Mouse (Mus musculus): ENCODE data around the gene Mrps5. TPM values are rescaled to one million over a fixed set of nuclear protein-coding genes. Genes with fewer than 3 reads are reported as not detected.
"Not testable (repeated sequence)": the region's sequence is repeated elsewhere in the genome, so short reads cannot be mapped to it uniquely, and the experiment has no call there.

Gene Mrps5
- polyA plus RNA-seq, 1 experiment from 2014 or later, result 132 TPM

DNA sequence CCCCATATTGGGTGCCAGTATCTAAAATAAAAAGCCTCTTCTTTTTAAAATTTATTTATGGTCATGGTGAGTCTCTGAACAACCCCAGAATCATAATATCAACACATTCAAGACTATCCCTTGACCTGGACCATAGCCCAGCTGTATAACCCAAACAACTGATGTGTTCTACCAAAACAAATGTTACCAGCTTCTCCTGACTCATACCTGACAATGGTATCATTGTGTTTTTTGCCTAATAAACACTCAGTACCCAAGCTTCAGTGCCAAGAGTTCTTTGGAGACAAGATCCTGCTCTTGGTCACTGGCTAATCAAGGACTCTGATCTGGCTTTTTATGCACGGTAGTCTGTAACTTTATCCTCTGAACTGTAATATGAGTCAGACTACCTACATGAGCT lies 13.7 kb upstream of the Mrps5 start:
- 36% methylated on average over 1 of the region's 1 CpGs for WGBS
- no peaks in the 10 kb centered on the region for H3K4me1 ChIP-seq (replicated peaks)
- H3K9ac ChIP-seq, result no peak overlapping the region
- peaks cover 18% of the 10 kb centered on the region; the same call in 1 of the 2 replicates for H3K36me3 ChIP-seq
- no peaks in the 10 kb centered on the region for H3K9me3 ChIP-seq (replicated peaks)
- ATAC-seq (replicated peaks; ENCODE audit: insufficient number of reproducible peaks, insufficient read depth, low FRiP score, low read depth), result no peak
- H3K4me3 ChIP-seq, result no peak overlapping the region
- no peak overlapping the region for H3K4me2 ChIP-seq
- no peak overlapping the region for H3K27ac ChIP-seq
- no peaks in the 10 kb centered on the region; the same call in 1 of the 2 replicates for H3K27me3 ChIP-seq

DNA sequence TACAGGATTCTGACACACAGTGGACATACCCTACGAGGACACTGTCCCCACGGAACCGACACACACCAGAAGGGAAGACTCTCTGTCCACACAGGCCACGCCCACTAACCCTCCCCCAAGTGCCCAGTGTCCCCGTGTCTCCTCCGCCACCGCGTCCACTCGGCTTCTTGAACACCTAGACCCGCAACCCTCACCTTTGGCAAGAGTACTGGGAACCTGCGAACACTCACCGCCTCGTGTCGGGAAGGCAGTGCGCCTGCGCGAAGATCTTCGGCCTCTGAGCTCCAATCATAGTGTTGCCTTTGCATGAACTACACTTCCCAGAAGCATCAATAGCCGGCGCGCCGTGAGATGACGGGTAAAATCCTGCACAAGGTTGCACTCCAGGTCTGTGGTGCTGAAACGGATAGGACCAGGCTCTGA lies 2.6 kb upstream of the Mrps5 start:
- 0% methylated on average over 24 of the region's 24 CpGs for whole genome bisulfite sequencing
- ATAC-seq (replicated peaks; ENCODE audit: insufficient number of reproducible peaks, insufficient read depth, low FRiP score, low read depth), result peak; percentile 79
- no peaks in the 10 kb centered on the region for H3K27me3 ChIP-seq
- H3K4me1 ChIP-seq (replicated peaks), result peaks cover 15% of the 10 kb centered on the region
- no peaks in the 10 kb centered on the region for H3K9me3 ChIP-seq (replicated peaks)
- no peaks in the 10 kb centered on the region for H3K36me3 ChIP-seq
- peak overlapping the region; percentile 64 for H3K9ac ChIP-seq
- H3K27ac ChIP-seq, result no peak overlapping the region
- H3K4me3 ChIP-seq, result peak overlapping the region; percentile 69
- H3K4me2 ChIP-seq, result peak overlapping the region; percentile 89

DNA sequence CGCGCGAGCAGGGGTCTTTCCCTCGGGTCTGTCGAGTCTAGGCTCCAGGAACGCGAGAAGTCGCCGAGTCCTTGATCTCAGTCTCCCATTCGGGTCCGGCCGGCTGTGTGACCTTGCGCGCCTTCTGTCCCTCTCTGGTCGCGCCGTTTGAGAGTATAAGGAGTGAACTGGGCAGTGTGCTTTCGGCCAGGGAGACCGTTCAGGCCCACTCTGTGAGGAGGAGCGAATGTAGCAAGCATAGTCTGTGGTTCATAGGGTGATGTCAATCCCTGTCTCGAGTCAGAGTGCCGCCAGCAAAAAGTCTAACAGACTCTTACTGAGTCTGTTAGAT lies 457 bp downstream of the Mrps5 start:
- Histone ChIP-seq H3K9ac (peak overlapping the region; percentile 84), H3K9me3 (replicated peaks) (no peaks in the 10 kb centered on the region), H3K4me2 (peak overlapping the region; percentile 70), H3K36me3 (peaks cover 10% of the 10 kb centered on the region; the same call in 1 of the 2 replicates), H3K27ac (peak overlapping the region; percentile 90), H3K4me1 (replicated peaks) (peaks cover 23% of the 10 kb centered on the region), H3K4me3 (peak overlapping the region; percentile 75), H3K27me3 (no peaks in the 10 kb centered on the region)
- peak; percentile 7; the same call in 1 of the 2 replicates for ATAC-seq (replicated peaks; ENCODE audit: insufficient number of reproducible peaks, insufficient read depth, low FRiP score, low read depth)
- under 1% methylated on average over 22 of the region's 22 CpGs for WGBS

DNA sequence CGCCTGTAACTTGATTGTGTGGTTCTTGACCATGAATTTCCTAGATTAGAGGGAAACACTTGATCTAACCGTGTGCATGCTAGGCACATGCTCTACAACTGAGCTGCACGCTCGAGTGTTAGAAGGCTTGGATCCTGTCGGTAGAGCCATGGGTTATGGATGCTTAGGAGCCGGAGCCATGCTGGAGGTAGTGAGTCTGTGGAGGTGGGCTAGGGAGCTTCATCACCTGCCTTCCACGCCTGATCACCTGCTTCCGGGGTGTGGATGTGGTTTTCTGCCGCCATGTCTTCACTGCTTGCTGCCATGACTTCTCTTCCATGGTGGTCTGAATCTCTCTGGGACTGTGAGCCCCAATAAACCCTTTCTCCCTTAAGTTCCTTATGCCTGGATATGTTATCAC lies 1.9 kb downstream of the Mrps5 start:
- no peak overlapping the region for H3K4me2 ChIP-seq
- H3K4me1 ChIP-seq (replicated peaks), result peaks cover 21% of the 10 kb centered on the region
- no peaks in the 10 kb centered on the region for H3K27me3 ChIP-seq
- H3K9ac ChIP-seq, result no peak overlapping the region
- no peak for ATAC-seq (replicated peaks; ENCODE audit: insufficient number of reproducible peaks, insufficient read depth, low FRiP score, low read depth)
- H3K4me3 ChIP-seq, result no peak overlapping the region
- no peak overlapping the region for H3K27ac ChIP-seq
- WGBS, result 93% methylated on average over 9 of the region's 9 CpGs
- no peaks in the 10 kb centered on the region for H3K9me3 ChIP-seq (replicated peaks)
- H3K36me3 ChIP-seq, result peaks cover 19% of the 10 kb centered on the region

DNA sequence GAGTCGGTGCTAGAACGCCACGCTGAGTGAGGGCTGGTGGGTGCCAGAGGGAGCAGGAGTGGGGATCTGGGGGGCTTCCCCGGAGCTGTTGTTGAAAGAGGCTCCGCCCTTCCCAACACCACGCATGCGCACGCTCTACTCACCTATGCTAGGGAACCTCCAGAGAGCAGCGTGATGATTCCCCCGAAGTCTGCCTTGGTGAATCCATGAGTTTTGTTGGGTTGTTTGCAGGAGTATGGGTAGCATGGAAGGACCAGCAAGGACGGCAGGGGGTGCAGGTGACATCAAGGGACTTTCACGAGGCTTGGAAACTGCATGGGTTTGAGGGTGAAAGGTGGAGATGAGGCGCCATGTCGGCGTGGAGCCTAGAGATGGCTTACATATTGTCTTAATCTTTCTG lies 3.2 kb downstream of the Mrps5 start:
- Histone ChIP-seq H3K27me3 (no peaks in the 10 kb centered on the region), H3K27ac (peak overlapping the region; percentile 35; the same call in 1 of the 2 replicates), H3K9me3 (replicated peaks) (no peaks in the 10 kb centered on the region), H3K9ac (0 out of 2 replicates have a peak overlapping the region, but pooled peaks have one; percentile 2), H3K4me2 (peak overlapping the region; percentile 24), H3K36me3 (peaks cover 32% of the 10 kb centered on the region), H3K4me3 (no peak overlapping the region), H3K4me1 (replicated peaks) (peaks cover 15% of the 10 kb centered on the region)
- no peak for ATAC-seq (replicated peaks; ENCODE audit: insufficient number of reproducible peaks, insufficient read depth, low FRiP score, low read depth)
- WGBS, result 66% methylated on average over 15 of the region's 15 CpGs

DNA sequence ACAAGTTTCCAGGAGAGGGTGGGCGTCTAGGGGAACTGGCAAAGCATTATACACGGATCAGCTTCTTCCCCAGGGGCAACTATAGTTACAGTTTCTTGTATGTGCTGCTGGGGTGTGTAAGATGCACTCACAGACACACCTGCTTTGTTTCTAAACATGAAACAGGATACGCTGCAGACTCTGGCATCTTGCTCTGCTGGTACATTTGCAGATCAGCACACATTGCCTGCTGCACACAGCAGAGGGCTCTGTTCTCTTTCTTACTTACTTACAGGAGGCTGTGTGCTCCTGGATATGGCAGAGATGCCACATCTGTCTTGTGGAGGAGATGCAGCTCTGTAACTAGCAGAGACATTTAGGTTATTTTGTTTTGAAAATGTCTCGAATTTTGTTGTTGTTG lies 3.8 kb downstream of the Mrps5 start:
- no peaks in the 10 kb centered on the region for H3K27me3 ChIP-seq
- peaks cover 15% of the 10 kb centered on the region for H3K4me1 ChIP-seq (replicated peaks)
- ATAC-seq (replicated peaks; ENCODE audit: insufficient number of reproducible peaks, insufficient read depth, low FRiP score, low read depth), result no peak
- H3K9me3 ChIP-seq (replicated peaks), result no peaks in the 10 kb centered on the region
- no peak overlapping the region for H3K9ac ChIP-seq
- no peak overlapping the region for H3K4me3 ChIP-seq
- H3K27ac ChIP-seq, result peak overlapping the region; percentile 35
- H3K36me3 ChIP-seq, result peaks cover 38% of the 10 kb centered on the region
- H3K4me2 ChIP-seq, result peak overlapping the region; percentile 24; the same call in 1 of the 2 replicates
- WGBS, result 67% methylated on average over 4 of the region's 4 CpGs

DNA sequence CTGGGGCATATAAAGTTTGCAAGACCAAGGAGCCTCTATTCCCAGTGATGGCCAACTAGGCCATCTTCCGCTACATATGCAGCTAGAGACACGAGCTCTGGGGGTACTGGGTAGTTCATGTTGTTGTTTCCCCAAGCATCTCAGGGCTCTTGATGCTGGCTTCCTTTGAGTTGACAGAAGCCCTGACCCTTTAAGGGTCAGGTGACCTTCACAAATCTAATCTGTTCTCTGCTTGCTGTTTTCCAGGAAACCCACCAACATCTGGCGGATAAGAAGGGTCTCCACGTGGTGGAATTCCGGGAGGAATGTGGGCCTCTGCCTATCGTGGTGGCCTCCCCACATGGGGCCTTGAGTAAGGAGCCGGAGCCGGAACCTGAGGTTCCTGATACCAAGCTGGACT lies 16.4 kb downstream of the Mrps5 start:
- WGBS, result 45% methylated on average over 6 of the region's 8 CpGs
- not testable (repeated sequence) for H3K4me2 ChIP-seq; H3K27ac ChIP-seq; H3K4me1 ChIP-seq (replicated peaks); H3K9ac ChIP-seq; H3K27me3 ChIP-seq; H3K4me3 ChIP-seq; H3K9me3 ChIP-seq (replicated peaks)
- peak; percentile 50 for ATAC-seq (replicated peaks; ENCODE audit: insufficient number of reproducible peaks, insufficient read depth, low FRiP score, low read depth)
- H3K36me3 ChIP-seq, result peaks cover 63% of the 10 kb centered on the region

DNA sequence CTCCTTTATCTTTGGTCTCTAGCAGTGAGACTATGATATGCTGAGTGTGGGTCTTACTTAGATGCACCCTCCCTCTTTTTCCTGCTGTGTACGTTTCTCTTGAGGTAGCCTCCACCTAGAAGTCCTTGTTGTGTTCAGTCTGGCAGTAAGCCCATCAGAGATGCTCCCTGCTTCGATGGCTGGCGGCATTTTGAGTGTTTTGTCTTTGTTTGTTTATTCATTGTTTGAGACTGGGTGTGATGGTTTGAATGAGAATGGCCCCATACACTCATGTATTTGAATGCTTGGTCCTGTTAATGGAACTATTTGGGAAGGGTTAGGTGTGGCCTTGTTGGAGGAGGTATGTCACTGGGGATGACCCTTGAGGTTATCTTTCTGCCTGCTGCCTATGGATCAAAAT lies 18.2 kb downstream of the Mrps5 start:
- Histone ChIP-seq H3K36me3 (peaks cover 47% of the 10 kb centered on the region), H3K9ac (no peak overlapping the region), H3K27me3 (no peaks in the 10 kb centered on the region), H3K4me3 (no peak overlapping the region), H3K27ac (no peak overlapping the region), H3K4me1 (replicated peaks) (peaks cover 7% of the 10 kb centered on the region), H3K4me2 (no peak overlapping the region), H3K9me3 (replicated peaks) (no peaks in the 10 kb centered on the region)
- 87% methylated on average over 3 of the region's 3 CpGs for WGBS
- ATAC-seq (replicated peaks; ENCODE audit: insufficient number of reproducible peaks, insufficient read depth, low FRiP score, low read depth), result no peak

DNA sequence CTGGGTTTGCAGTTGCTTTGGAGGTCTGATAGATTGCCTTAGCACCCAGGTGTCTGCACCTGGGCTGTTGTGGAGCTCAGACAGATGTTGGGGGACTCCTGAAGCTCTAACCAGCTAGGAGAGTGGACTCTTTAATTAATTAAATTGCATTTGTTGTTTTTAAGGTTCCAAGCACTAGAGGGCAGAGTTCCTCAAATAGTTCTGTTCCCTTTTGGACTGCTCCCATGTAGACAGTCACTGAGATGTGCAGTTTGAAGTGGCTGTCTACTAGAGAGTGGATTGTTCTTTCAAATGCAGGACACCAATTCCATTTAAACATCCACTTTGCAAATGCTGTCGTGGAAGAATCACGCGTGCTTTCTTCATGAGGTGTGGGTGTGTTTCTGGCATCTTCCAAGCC lies 21.2 kb downstream of the Mrps5 start:
- no peak for ATAC-seq (replicated peaks; ENCODE audit: insufficient number of reproducible peaks, insufficient read depth, low FRiP score, low read depth)
- Histone ChIP-seq H3K27me3 (no peaks in the 10 kb centered on the region), H3K36me3 (peaks cover 18% of the 10 kb centered on the region), H3K4me3 (no peak overlapping the region), H3K27ac (no peak overlapping the region), H3K4me2 (no peak overlapping the region), H3K4me1 (replicated peaks) (peaks cover 7% of the 10 kb centered on the region), H3K9me3 (replicated peaks) (no peaks in the 10 kb centered on the region), H3K9ac (no peak overlapping the region)
- WGBS, result 36% methylated on average over 3 of the region's 3 CpGs

DNA sequence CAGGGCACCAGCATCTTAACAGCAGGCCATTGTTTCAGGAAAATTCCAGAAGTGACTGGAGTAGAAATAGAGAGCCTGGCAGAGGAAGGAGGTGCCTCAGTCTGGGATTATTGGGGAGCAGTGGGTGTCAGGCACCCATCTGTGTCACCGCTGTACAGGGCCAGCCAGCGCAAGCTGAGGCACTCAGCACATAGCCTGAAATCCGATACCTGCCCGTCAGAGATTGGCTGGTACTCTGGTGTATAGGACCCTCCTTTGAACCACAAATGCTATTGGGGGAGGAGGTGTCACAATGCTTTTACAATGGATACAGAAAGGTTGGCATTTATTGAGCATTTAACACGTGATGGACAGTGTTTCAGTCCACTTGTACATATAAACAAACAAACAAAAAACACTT lies 22.0 kb downstream of the Mrps5 start:
- Histone ChIP-seq H3K27ac (no peak overlapping the region), H3K9ac (no peak overlapping the region), H3K4me2 (no peak overlapping the region), H3K4me3 (no peak overlapping the region), H3K27me3 (no peaks in the 10 kb centered on the region), H3K36me3 (peaks cover 16% of the 10 kb centered on the region), H3K9me3 (replicated peaks) (no peaks in the 10 kb centered on the region), H3K4me1 (replicated peaks) (peaks cover 7% of the 10 kb centered on the region)
- peak; percentile 67; the same call in 1 of the 2 replicates for ATAC-seq (replicated peaks; ENCODE audit: insufficient number of reproducible peaks, insufficient read depth, low FRiP score, low read depth)
- 11% methylated on average over 5 of the region's 5 CpGs for WGBS

DNA sequence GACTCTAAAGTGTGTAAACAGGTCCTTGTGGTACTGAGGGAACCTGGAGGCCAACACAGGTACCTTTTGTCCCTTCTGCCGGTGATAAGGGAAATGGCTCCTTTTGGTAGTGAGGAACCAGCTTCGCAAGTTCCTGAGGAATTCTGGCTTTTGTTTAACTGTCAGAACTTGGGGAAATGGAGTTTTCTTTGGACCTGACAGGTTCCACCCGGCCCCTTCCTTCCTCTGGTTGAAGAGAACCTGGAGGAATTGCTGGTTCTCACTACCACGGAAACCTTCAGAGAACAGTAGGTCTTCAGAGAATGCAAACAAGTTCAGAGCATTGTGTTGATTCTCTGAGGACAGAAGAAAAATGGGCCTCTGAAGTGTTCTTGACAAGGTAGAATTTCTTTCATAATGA lies 24.4 kb downstream of the Mrps5 start:
- Histone ChIP-seq H3K27me3 (no peaks in the 10 kb centered on the region), H3K9ac (no peak overlapping the region), H3K4me3 (no peak overlapping the region), H3K4me1 (replicated peaks) (peaks cover 7% of the 10 kb centered on the region), H3K4me2 (no peak overlapping the region), H3K27ac (no peak overlapping the region), H3K9me3 (replicated peaks) (no peaks in the 10 kb centered on the region), H3K36me3 (no peaks in the 10 kb centered on the region)
- 59% methylated on average over 4 of the region's 4 CpGs for WGBS
- no peak for ATAC-seq (replicated peaks; ENCODE audit: insufficient number of reproducible peaks, insufficient read depth, low FRiP score, low read depth)

DNA sequence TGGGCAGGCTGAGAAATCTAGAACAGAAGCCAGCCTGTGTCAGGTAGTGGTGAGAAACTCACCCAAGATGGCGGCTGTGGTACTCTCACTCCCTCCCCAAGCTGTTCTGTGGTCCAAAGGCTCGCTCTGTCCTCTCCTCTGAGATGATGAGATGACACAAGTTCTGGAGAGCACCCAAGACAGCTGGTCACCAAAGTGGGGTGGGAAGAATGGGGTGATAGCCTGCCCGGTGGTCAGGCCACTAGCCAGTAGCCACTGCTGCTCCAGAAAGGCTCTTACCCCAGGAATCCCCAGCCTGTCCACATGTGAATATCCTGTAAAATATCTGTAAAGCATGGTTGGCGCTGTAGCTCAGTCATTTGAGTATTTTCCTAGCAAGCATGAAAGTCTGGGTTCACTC lies 25.3 kb downstream of the Mrps5 start:
- no peak for ATAC-seq (replicated peaks; ENCODE audit: insufficient number of reproducible peaks, insufficient read depth, low FRiP score, low read depth)
- Histone ChIP-seq H3K4me2 (no peak overlapping the region), H3K9ac (no peak overlapping the region), H3K36me3 (no peaks in the 10 kb centered on the region), H3K4me1 (replicated peaks) (peaks cover 7% of the 10 kb centered on the region), H3K4me3 (no peak overlapping the region), H3K27me3 (no peaks in the 10 kb centered on the region), H3K9me3 (replicated peaks) (no peaks in the 10 kb centered on the region), H3K27ac (no peak overlapping the region)
- WGBS, result 87% methylated on average over 4 of the region's 4 CpGs
